Mouse (Mus musculus) urinary bladder, postnatal 36 days (tissue): Measurements from ENCODE around the gene Prss56.

ENCODE experiments used
- DNase-seq, 2 experiments: peaks; one replicate each; pipeline ENCODE4 v3.0.0; 2022; ENCODE audit warnings: low spot score in 2 of 2, mixed read lengths in 1 of 2

The Prss56 gene

DNA sequence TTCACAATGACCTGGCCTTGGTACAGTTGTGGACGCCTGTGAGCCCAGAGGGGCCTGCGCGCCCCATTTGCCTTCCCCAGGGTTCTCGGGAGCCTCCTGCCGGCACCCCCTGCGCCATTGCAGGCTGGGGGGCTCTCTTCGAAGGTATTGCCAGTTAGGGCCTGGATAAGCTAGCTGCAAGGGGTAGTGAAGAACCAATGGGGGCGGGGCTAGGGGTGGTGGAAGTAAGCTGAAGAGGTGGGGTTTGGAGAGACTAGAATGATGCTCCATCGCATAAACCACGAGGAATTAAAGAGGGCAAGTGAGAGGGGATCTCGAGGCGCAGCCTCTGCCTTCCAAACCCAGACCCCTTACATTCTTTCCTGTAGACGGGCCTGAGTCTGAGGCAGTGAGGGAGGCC, 2.4 kb downstream of the Prss56 start:
- DNase-seq = no peak

DNA sequence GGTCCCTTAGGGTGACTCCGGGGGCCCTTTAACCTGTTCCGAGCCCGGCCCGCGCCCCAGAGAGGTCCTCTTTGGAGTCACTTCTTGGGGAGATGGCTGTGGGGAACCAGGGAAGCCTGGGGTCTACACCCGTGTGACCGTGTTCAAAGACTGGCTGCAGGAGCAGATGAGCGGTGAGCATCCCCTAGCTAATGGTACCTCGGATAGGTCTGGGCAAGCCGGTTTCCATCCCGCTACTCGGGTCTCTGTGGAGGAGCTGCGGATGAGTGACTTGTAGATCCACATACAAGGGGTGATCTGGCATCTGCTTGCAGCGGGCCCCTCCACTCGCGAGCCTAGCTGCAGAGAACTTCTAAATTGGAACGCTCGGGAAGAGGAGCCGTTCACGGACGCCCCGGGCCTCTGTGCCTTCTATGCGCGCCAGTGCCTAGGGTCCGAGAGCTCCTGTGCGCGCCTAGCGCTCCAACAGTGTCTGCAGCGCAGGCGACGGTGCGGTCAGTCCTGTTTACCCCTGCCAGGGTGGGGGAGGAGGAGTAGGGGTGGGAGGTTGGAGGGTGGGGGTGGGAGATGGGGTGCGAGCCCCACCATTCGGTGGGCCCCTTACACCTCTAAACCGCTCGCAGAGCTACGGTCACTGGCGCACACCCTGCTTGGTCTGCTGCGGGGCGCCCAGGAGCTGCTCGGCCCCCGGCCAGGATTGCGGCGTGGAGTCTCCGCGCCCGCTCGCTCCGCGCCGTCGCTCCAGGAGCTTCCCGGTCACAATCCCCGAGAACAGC, 3.3 kb downstream of the Prss56 start:
- no peak for DNase-seq

DNA sequence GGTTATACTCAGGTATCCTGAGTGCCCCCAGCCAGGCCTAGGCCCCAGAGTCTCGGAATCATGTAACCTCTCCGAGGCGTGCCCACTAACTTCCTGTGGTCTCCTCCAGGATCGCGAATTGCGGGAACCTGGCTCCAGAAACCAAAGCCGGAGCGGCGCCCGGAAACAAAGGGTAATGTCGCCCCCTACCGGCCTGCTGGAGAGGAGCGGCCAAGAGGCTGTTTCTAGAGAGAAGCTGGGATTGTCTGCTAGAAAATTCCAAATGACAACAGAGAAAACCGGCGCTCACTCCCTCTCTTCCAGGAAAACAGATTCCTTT, 3.9 kb downstream of the Prss56 start:
- DNase-seq = peak; percentile 45 to 65

DNA sequence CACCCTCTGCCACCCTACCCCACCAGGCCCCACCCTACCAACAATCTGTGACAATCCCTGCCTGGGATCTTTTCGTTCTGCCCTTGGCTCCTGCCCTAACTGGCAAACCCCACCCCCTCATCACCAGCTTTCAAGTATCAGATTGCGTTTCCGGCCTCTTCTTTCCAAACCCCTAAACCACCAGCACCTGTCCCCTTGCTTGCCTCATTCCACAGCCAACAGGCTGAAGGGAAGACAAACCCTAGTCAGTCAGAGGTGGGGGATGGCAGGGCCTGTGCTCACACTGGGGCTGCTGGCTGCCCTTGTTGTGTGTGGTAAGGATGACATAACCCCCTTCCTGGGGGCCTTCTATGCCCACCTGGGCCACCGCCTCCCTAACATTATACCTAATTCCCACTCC, 7.3 kb downstream of the Prss56 start, which contains the start of gene Chrnd:
Gene Chrnd, plus strand, starts transcription at position 179 of the 400 bp plus-strand sequence.
- DNase-seq = no peak

DNA sequence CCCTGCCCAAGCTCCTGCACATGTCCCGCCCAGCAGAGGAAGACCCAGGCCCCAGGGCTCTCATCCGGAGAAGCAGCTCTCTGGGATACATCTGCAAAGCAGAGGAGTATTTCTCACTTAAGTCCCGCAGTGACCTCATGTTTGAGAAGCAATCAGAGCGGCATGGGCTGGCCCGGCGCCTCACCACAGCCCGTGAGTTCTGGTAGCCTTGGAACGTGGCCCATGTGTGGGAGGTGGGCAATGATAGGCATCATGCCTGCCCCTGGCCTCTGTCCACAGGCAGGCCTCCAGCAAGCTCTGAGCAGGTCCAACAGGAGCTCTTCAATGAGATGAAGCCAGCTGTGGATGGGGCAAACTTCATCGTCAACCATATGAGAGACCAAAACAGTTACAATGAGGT, 14.2 kb downstream of the Prss56 start:
- no peak for DNase-seq

DNA sequence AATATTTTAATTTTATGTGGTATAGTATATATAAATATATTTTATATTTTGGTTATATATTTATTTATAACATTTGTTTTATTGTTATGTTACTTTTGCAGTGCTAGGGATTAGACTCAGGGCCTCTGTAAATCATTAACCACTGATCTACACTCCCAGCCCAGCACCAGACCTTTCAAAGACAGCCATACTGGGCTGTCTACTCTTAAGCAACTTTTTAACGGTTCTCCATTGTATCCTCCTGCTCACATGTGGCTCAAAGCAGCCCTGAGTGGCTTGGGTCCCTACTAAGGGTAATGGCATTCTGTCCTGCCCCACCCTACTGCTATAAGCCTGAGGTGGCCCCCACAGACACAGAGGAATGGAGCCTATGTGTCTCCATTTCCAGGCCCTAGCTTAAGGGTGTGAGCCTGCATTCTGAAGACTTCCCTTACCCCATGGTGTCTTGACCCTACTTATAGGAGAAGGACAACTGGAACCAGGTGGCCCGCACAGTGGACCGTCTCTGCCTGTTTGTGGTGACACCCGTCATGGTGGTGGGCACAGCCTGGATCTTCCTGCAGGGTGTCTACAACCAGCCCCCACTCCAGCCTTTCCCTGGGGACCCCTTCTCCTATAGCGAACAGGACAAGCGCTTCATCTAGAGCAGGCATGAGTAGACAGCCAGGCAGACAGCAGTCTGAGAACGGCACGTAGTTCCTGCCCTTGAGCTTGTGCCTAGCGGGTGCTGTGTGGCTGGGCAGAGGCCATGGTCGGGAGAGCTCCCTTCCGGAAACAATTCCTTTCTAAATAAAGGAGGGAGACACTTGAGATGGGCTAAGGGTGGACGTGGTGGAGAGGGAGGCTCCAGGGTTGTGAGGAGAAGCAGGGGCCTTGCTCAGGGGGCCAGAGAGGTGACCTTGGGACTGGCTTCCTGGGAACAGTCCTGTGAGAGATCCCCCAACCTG, 15.3 kb downstream of the Prss56 start:
- no peak for DNase-seq

DNA sequence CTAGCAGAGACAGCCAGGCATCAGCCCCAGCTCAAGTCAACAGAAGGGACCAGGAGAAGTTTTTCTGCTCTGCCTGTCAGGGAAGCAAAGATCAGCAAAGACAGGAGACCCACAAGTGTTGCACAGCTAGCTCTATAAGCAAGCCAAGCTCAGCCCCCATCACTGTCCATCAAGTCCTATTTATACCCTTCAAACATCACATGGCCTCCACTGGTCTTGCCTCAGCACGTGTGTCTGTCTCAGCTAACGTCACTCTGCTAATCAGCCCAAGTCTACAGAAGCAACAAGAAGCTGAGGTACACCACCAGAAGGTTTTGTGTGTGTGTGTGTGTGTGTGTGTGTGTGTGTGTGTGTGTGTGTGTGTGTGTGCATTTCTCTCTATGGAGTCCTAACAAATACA, 17.7 kb downstream of the Prss56 start:
- no peak for DNase-seq

DNA sequence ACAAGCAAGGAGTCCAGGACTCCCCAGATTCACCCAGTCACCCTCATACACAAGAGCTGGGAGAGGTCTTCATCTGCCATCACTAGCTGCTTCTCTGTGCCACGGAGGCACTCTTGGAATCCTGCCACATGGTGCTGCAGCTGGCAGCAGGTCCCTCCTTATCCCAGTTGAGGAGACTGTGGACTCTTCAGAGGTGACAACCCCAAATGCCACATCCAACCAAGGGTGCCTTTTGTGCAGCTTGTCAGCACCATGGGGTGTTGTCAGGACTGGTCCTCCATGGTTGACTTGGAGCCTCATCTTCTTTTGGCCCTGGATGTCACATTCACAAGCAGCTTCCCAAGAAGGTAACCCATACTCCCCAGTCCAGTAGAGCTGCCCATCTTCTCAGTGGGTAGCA, 18.7 kb downstream of the Prss56 start:
- DNase-seq = no peak

DNA sequence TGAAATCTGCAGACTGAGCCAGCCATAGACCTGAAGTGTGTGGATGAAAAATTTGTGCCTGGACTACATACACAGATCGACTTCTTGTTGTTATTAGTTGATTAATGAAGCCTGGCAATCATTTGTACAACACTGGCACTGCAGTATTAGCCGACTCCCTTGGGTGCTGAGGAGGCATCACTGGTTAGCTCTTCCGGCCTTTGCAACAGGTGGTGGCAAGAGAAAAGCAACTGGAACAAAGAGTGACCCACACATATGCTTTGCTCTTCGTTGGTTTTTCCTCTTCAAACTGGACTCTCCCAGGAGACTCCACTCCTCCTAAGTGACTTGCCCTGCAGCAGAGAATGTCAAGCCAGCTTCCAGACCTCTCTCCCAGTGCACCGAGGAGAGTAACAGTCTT, 20.7 kb downstream of the Prss56 start:
- no peak for DNase-seq

DNA sequence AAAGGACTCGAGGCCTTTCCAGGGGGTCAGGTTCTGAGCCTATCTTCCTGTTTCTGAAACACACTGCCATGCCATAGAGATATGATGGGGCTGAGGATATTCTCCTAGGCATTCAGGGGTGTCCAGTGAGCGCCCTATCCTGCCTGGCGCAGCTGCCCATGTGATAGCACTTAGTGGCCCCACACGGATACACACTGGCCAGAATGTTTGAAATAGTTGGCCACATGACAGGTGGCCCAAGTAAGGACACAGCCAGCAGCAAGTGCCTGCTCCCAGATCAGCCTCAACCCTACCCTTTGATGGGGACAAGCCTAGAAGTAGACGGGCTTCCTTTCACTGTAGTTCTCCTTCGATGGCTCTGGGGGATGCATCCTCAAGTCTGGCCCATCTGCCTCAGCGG, 21.4 kb downstream of the Prss56 start, which contains the start of gene Chrng:
Gene Chrng, plus strand, starts transcription at position 193 of the 400 bp plus-strand sequence.
- DNase-seq = no peak

DNA sequence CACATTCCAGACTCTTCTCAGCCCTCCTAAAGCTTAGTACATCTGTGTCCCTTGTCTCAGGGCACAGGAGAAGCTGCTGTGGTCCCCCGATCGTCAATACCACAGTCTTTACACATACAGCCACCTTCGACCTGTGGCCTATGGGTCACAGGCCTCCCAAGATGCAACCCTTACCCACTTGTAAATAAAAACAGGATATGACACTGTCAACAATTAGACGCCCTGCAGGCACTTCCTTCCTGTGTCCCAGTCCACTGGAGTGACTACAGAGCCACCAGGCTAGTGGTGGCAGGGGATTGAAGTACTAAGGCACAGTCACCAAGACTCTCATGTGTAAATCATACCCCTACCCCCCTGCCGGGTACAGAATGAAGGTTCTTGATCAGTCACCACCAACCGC, 21.9 kb downstream of the Prss56 start:
- DNase-seq = no peak

DNA sequence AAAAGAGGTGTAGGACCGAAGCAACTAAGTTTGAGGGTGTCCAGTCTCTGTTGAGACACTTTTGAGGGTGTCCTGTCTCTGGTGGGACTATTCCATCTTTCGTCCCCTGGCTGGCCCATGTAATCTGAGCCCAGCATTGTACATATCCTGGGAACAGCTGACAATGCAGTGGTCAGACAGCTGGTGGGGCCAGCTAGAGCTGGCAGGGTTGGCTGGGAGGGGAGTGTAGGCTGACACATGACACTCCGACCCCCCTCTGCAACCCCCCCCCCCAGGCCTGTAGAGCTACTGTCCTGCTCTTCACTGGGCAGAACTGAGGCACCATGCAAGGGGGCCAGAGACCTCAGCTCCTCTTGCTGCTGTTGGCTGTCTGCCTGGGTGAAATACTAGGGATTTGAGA, 22.4 kb downstream of the Prss56 start:
- DNase-seq = no peak

DNA sequence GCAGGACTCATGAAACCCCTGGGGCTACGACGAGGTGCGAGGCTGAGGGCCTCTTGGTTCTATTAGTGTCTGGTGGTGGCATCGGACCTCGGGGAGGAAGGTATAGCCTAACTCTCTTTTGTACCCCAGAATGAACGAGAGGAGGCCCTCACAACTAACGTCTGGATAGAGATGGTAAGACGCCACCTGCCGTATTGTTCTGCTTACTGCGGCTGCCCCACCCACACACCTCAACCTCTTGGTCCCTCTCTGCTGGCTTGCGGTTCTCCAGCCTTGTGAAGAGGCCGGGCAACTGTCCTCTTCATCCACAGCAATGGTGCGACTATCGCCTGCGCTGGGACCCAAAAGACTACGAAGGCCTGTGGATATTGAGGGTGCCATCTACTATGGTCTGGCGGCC, 23.2 kb downstream of the Prss56 start:
- no peak for DNase-seq

DNA sequence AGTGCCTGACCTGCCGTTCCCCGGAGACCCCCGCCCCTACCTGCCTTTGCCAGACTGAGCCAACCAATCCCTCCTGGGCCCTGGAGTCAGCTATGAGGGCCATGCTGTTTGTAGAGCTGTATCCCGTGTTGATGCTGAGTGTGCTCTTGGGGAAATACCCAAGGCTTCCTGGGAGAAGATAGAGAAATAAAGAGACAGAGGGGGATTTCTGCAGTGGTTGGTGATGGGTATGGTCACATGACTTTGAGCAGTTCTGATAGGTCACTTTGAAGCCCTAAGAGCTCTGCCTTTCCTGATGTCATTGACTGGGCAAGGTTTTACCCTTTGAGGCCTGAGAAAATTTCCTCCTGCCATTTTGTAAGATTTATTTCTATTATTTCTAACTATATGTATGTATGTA, 28.3 kb downstream of the Prss56 start:
- no peak for DNase-seq

DNA sequence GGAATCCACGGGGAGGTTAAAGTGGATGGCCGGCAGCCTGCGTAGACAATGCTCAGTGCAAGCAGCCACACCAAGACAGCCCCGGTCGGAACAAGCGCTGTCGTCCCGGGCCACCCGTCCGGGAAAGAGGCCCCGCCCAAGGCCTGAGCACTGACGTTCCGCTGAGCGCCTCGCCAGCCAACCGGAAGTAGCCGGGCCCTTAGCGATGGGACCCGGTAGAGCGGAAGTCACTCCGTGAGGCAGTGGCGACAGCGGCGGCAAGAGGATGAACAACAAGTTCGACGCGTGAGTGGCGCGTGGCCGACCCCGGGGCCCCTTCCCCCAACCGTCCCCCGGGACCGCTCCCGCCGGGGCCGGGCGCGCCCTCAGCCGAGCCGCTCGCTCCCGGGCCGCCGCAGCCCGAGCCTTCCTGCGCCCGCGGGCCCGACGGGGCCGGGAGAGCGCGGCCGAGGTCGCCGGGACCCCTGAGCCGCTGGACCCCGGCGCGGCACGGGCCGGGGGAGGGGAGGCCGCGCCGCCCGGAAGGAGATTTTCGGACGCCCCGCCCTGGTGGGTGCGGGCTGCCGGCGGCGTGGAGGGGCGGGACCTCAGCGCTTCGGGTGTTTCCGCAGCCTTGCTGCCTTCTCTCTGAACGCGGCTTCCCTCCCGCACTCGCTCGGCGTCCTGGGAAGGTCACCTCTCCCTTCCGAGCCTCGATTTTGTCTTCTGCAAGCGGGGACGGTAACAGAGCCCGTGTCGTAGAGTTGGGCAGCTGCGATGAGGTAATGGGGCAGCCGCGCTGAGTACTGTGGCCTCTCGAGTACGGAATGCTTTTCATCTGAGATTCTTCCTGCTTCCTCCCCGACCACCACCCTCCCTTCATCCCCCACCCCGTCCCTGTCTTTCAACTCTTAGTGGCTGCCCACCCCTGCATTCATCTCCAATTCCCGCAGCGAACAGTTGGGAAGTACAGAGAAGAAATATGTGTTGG, 30.9 kb downstream of the Prss56 start, which contains the start of gene Eif4e2:
Gene Eif4e2, plus strand, starts transcription at position 180 of the 970 bp plus-strand sequence.
- DNase-seq = peak; percentile 88 to 94

DNA sequence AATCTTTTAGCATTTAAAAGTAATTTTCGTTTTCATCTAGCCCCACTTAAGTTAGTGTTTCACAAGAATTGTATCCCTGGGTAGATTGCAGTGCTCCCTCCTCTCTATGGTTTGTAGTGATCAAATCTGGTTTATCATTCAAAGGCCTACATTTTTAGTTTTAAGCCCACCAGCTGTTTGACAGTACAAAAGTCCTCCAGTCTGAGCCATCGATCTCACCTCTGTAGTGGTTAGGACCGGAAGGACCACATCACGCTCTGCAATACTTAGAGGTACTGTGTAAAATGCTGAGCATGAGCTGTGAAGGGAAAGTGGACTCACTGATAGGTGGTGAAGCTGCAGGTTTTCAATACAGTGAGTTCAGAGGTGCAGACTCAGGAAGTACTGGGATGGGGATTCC, 31.6 kb downstream of the Prss56 start:
- DNase-seq = no peak

DNA sequence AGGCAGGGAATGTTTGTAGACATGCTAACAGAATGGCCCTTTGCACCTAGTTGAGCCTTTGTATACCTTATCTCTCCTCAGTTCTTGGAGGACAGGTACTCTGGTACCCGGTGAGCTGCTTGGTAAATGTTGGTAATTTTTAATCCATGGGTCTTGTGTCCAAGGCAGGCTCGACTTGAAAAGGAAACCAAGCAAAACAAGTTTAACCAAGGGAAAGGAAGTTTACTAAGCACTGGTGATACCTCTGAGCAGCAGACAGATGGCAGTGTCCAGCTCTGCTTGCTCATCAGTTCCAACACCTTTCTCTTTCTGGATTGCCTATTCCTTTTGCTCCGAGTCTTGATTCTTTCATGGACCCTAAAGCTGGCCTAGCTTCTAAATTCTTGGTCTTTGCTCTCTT, 34.8 kb downstream of the Prss56 start:
- DNase-seq = no peak

DNA sequence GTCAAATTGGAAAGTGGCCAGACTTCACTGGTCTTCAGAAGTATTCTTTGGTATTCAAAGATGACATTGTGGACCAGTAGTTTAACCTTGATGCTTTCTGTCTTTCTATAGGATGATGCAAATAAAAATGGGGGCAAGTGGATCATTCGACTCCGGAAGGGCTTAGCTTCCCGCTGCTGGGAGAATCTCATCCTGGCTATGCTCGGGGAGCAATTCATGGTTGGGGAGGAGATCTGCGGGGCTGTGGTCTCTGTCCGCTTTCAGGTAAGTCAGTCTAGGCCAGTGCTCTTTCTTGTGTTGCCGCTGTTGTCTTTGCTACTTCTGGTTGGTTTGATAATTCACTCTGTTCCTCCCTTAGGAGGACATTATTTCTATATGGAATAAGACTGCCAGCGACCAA, 42.6 kb downstream of the Prss56 start:
- DNase-seq = no peak

DNA sequence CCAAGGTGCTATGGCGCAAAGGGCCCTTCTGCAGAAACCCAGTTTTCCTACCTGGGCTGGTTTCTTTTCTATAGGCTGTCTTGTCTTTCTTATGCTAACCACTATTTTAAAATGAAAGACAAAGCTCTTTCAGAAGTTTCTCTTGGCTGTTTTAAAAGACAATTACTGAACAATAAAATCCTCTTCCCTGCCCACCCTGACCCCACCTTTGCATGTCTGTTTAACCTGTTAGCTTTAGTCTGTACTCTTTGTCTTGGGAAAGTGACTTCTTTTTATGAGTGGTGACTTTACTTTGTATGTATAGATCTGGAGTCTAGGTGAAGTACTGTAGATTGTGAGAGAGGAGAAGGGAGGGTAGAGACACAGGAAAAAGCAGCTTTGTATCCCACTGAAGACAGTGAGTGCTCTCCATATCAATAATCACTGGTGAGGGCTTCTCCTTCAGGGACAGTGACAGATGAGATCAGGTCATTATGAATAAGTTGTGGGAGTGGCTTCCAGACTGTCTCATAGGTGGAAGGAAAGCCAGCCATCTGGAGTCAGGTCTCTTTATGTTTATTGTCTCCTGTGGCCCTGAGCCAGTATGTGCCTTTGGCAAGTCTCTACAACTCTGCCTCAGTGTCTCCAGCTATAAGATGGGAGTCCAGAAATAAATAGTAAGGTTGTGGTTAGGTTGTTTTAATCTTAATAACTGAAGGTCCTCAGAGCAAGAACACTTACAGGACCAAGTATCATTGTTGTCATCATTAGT, 43.5 kb downstream of the Prss56 start:
- DNase-seq = no peak

DNA sequence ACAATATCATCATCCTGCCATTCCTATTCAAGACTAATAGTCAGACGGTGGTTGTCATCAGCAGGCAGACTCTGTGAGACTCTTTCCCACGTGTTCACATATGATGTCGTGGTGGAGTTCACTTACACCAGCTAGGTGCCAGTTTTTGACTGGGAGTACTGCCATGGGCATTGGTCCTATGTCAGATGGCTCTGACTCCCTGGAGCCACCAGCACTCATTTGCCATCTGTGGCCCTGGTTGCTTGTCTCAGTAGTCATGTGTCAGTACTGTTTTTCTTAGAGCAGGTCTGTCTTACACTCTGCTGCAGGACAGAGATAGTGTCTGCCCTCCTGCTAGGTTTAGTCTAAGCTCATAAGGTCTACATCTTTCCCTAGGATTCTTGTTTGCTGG, 44.0 kb downstream of the Prss56 start:
- no peak for DNase-seq

DNA sequence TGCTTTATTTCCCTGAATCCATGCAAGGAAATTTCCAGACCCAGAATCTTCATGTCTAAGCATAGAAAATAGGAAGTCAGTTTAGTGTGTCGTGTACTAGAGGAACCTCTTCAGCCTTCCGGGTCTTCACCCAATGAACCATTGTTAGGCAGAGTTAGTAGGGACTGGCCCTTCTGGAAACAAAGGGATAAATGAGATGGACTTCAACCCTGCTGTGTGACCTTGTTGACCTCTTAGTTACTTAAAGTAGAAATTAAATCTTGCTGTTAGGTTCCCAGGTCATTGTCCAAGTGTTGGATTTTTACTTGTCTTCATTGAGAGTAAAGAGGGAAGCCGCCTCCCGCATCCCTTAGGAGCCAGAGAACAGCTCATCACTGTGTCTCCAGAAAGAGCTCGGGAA, 47.5 kb downstream of the Prss56 start:
- no peak for DNase-seq
